Mouse (Mus musculus) spleen, postnatal 4 days (tissue): ENCODE results near the gene Trak1.
A peak's percentile ranks its signal among the peaks of the same experiment; 100 is the strongest.

ENCODE experiments used
- DNase-seq, 2 experiments: peaks; one replicate each; pipeline ENCODE4 v3.0.0; 2022; ENCODE audit warnings: low spot score in 2 of 2

Trak1 gene

DNA sequence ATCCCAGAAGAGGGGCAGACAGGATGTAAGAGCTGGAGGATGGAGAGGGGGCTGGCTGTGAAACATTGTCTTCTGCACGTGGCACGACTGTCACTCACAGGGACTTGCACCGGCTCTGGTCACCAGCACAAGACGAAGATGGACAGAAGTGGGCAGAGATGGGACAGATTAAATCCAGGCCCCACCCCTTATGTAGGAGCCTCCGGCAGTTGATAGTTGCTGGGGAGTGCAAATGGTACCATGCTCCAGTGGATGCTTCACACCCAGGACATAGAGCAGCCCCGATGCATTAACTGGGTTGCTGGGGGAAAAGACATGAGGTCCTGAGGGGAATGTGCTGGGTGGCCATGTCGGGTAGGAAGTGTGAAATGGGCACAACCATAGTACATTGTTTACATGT is 2.1 kb upstream of the Trak1 start:
- no peak for DNase-seq

DNA sequence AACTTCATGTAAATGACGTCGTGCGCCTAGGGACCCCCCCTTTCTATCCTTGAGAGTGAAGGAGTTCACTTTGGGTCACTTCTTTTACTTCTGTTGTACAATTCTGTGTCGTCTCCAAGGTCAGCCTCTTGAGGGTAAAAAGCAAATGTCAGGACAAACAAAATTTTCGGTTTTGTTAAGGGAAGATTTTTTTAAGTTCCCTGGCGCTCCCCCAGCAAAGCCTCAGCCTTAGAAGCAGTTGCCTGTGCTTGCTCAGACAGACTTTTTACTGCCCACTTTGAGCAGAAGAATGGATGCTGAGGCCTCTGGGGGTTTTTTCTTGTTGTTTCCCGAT is 730 bp downstream of the Trak1 start:
- DNase-seq: no peak

- DNase-seq: peak; percentile 48 to 77
Measured at GRCm38 (mm10) chr9:121298411-121299091, 1.2 kb downstream of the Trak1 start.

DNA sequence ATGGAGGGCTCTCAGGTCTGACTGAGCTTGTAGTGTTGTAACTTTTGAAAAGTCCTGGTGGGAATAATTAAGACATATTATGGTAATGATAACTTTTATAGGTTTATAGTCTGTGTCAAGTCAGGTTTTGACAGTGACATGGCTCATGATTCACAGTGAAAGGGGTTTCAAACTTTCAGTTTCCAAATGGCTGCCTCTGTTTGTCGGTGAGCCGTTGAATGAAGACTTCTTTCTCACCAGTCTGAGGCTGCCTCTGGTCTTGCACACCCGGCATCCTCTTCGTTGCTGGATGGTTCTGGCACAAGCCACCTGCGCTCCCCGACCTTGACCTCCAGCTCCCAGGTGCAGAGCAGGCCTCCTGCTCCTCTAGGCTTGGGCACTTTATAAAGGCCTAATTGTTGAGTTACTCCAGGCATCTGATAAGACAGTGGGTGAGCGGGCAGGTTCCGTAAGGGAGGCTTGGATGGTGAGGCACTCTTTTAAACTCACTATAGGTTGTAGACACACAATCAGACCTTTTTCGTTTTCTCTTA is 2.0 kb downstream of the Trak1 start:
- DNase-seq: peak in 1 of 2 experiments; percentile 65

DNA sequence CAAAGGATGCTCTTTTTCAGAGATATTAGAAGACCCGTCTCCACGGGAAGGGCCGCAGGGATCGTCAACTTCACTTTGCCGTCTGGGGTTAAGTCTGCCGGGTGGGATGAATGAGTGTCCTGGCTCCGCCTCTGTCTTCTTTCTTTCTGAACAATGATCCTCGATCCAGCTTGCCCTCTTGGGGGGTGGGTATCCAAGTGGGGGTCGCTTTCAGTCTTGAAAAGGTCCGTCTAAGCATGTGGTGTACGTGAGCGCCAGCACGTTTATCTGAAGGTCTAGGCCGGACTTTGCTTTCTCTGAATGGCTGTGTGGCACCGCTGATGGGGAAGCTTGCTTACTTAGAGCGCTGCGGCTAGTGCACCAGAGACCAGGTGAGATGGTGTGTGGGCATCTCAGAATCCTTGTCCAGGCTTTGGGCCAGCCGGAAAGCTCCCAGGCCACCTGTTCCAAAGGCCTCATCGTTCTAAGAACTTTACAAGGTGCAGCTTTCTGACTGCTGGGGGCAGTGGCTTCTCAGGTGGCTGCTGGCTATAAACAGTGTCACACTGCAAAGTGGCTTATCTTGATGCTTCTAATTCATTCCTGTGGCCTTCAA is 2.8 kb downstream of the Trak1 start:
- no peak for DNase-seq

DNA sequence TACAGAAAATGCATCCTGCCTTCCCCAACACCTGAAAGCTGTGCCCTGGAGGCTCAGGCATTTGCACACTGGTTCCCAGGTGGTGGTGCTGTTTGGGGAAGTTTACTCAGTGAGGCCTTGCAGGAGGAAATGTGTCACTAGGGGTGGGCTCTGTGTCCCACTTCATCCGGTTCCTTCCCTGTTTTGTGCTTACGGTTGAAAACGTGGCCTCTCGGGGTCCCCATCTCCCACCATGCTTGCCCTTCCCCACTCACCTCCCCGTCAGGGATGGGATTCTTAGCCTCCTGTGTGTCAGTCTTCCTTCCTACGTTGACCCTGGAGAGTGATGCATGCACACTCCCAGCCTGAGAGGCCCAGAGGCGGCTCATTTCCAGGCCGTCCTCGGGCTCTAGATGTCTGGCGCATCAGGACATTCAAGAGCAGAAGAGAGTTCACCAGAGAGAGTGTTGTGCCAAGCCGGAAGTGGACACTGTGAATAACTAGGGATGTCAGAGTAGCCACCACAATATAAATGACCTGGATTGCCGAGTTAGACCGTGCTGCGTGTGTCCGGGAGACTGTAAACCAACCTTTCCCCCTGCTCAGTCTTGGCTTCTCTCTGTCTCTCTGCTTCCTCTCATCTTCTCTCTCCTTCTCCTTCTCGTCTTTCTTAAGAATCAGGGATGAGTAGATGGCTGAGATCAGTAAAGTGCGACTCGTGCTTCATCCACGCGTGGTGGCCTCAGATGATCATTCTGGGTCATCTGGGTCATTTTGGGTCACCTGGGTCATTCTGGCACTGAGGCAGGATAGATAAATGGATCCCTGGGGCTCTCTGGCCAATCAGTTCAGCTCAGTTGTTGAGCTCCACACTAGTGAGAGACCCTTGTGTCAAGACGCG is 4.0 kb downstream of the Trak1 start:
- no peak for DNase-seq

GRCm38 (mm10) chr9:121302543-121302942 is 5.2 kb downstream of the Trak1 start:
- no peak for DNase-seq

GRCm38 (mm10) chr9:121303086-121303485 is 5.8 kb downstream of the Trak1 start:
- no peak for DNase-seq

GRCm38 (mm10) chr9:121303748-121304147 is 6.4 kb downstream of the Trak1 start:
- DNase-seq: no peak

- no peak for DNase-seq
Measured at GRCm38 (mm10) chr9:121304520-121304919, 7.2 kb downstream of the Trak1 start.

- DNase-seq: no peak
Measured at GRCm38 (mm10) chr9:121305456-121305855, 8.2 kb downstream of the Trak1 start.

DNA sequence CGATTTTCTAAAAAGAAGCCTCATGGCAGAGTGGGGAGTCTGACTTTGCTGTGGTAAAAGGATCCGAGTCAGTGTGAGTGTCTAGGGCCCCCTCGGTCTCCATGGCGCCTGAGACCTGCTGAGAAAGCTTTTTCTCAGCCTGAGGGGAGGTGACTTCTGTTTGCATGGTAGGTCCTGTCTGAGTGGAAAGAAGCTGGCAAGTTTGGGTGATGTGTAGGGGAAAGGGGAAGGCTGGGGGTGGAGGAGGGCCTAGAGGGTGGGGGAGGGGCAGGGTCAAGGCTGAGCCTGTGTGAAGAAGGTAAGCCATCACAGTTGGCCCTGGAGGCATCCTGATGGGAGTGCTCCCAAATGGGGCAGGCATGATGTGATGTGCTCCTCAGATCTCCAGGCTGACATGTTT is 12.0 kb downstream of the Trak1 start:
- DNase-seq: no peak

- DNase-seq: no peak
Measured at GRCm38 (mm10) chr9:121310501-121310900, 13.2 kb downstream of the Trak1 start.

GRCm38 (mm10) chr9:121311846-121312236 is 14.5 kb downstream of the Trak1 start:
- DNase-seq: no peak

- DNase-seq: no peak
Measured at GRCm38 (mm10) chr9:121312237-121312891, 15.1 kb downstream of the Trak1 start.

GRCm38 (mm10) chr9:121313656-121314374 is 16.5 kb downstream of the Trak1 start:
- DNase-seq: peak in 1 of 2 experiments; percentile 58

DNA sequence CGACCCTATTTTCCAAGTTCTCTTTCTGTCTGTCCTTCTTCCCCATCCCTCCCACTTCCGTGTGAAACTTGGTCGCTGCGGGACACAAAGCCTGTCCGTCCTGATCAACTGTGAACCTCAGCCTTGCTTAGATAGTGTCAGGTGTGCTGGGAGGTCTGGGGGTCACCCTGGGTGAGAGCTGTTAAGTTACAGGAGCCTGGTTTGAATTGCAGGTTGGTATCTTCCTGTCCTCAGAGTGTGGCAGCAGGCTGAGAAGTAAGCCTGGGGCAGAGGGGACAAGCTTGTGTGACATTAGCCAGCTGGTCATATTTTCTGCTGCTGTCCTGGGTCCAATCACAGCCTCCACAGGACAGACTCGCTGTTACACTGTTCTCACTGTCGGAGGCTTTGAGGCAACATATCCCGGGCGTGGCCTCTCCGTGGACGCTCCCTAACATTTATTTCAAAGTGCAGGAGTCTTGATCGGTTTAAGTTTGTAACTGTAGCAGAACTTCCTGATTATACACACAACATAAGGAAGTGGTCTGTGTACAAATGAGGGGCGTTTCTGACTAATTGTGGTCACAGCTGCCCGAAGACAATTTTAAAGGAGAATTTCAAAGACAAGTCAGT is 17.3 kb downstream of the Trak1 start:
- no peak for DNase-seq

DNA sequence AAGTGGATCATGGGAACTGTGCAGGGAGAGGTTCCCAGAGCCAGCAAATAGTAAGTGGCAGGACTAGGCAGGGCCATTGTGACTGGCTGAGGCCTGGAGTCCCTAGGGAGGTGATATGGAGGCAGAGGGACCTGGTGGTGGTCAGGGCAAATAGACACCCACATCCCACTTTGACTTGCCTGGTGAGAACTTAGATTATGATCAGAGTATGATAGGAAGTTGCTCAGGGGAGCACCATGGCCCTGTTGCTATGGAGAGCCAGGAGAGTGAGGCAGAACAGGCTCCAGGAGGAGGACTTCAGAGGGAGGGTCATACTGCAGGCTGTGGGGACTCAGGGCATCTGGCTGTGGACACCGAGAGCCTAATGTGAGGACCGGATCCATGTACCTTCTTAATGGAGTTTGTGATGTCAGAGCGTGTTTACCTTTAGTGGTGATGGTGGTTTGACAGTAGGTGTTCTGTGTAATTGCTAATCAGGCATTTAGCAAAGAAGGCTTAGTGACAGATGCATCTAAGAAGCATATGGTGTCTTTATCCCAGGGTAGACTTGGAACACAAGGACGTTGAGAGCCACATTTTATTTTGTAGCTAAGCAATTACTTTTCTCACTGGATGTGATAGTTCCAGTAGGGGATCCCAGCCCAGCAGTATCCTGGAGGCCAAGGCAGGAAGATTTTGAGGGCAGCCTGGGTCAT is 18.7 kb downstream of the Trak1 start:
- no peak for DNase-seq

- DNase-seq: no peak
Measured at GRCm38 (mm10) chr9:121316621-121317405, 19.5 kb downstream of the Trak1 start.
